Mouse (Mus musculus) intestine, postnatal 0 days (tissue): ENCODE data around the gene Zdhhc13. TPM values are rescaled to one million over a fixed set of nuclear protein-coding genes. Genes with fewer than 3 reads are reported as not detected.

Source experiments
- ATAC-seq: fragments of 200-750 bp; cut with Nextera tagmentation; 2 replicates; pipeline ENCODE4 v1.8.0; 2017; ENCODE audit warnings: mild to moderate bottlenecking, moderate TSS enrichment, moderate library complexity
- H3K27ac ChIP-seq: fragments of 300-500 bp; sonication (generic); 2 replicates; pipeline ENCODE4 v1.5.1; 2014; ENCODE audit warnings: mild to moderate bottlenecking, low read depth, low read length, moderate library complexity
- H3K27me3 ChIP-seq: fragments of 300-500 bp; sonication (generic); replicated peaks from 2 replicates; pipeline ENCODE4 v1.6.1; 2014; ENCODE audit warnings: low read length, mixed read lengths; ENCODE audit not compliant: control insufficient read depth, insufficient read depth
- H3K36me3 ChIP-seq: fragments of 300-500 bp; sonication (generic); 2 replicates; pipeline ENCODE4 v1.6.1; 2014; ENCODE audit warnings: mild to moderate bottlenecking, moderate library complexity; ENCODE audit not compliant: control insufficient read depth, insufficient read depth
- H3K4me1 ChIP-seq: fragments of 300-500 bp; sonication (generic); replicated peaks from 2 replicates; pipeline ENCODE4 v1.6.1; 2014; ENCODE audit warnings: antibody characterized with exemption, low read length, mixed read lengths; ENCODE audit not compliant: control insufficient read depth, insufficient read depth
- H3K4me2 ChIP-seq: fragments of 300-500 bp; sonication (generic); replicated peaks from 2 replicates; pipeline ENCODE4 v1.6.1; 2014; ENCODE audit warnings: low read depth, mild to moderate bottlenecking, moderate library complexity
- H3K4me3 ChIP-seq: fragments of 300-500 bp; sonication (generic); 2 replicates; pipeline ENCODE4 v1.5.1; 2014; ENCODE audit warnings: low read depth, low read length
- H3K9ac ChIP-seq: fragments of 300-500 bp; sonication (generic); 2 replicates; pipeline ENCODE4 v1.6.1; 2014; ENCODE audit warnings: mild to moderate bottlenecking, low read depth, low read length
- H3K9me3 ChIP-seq: fragments of 300-500 bp; sonication (generic); 2 replicates; pipeline ENCODE4 v1.6.1; 2016; ENCODE audit warnings: mixed run types; ENCODE audit not compliant: control insufficient read depth
- CTCF ChIP-seq: sonication (generic); IDR thresholded peaks from 2 replicates; pipeline ENCODE4 v1.5.1; 2016; ENCODE audit warnings: low read depth, mild to moderate bottlenecking, control low read depth, antibody characterized with exemption, moderate library complexity
- WGBS: fragments of 180-500 bp; shearing (Covaris S2); extraction: QIAGEN DNeasy Blood & Tissue Kit; methylation state at CpG from one replicate; pipeline ENCODE4 v1.1.7; 2014; 5-methylcytosine and 5-hydroxymethylcytosine counted together
- polyA plus RNA-seq: library from polyadenylated mRNA; unstranded; fragments of >200 nt; fragmentation: Nextera tagmentation; extraction: Ambion mirVana; gene quantifications from 2 replicates; pipeline ENCODE4 v1.2.1, GENCODE M21; 2015

Gene Zdhhc13
- polyA plus RNA-seq = 25.2 and 29.8 TPM in 2 replicates

DNA sequence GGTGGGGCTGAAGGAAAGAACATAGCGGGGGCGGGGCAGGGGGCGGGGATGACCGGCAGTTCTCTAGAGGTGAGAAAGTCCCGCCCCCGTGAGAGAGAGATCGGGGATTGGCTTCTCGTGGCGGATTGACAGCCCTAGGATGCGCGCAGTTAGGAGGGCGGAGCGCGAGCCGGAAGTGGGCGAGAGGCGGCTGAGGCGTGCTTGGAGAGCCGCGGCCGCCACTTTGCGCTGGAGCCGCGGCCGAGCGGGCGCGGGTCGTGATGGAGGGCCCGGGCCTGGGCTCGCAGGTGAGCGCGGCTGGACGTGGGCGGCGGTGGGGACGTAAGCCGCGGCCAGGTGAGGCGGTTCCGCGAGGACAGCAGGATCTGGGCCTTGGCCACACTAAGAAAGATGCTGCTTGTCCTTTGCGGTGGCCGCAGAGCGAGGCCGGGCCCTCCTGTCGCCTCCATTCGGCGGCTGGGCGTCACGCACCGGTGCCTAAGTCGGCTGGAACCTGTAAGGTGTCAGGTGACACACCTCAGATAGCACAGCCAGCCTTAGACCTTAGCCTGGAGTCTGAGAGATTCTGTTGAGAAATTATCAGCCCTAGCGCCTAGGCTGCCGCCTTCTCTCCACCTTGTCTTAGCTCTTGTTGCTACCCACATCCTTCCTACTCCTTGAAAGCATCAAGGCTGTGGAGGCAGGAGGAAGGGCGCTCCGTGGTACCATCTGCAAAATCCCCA lies at the start of gene Zdhhc13:
Gene Zdhhc13 (plus strand): TSS at position 153 of the 722 bp plus-strand sequence.
- peak within 1 kb of the TSS; percentile 83 for H3K9ac ChIP-seq
- ATAC-seq = peak; percentile 99
- under 1% methylated on average over 57 of the region's 57 CpGs for WGBS
- no peaks in the 10 kb centered on the region for H3K27me3 ChIP-seq
- peak within 1 kb of the TSS; percentile 72 for H3K4me3 ChIP-seq
- H3K4me2 ChIP-seq = peak within 1 kb of the TSS; percentile 87
- 0 out of 2 replicates have a peak, but pooled peaks cover 7% of the 10 kb centered on the region for H3K4me1 ChIP-seq
- H3K27ac ChIP-seq = peak within 1 kb of the TSS; percentile 96
- H3K36me3 ChIP-seq = no peaks in the 10 kb centered on the region
- no peaks in the 10 kb centered on the region for H3K9me3 ChIP-seq
- peak; percentile 20 for TF ChIP-seq CTCF

DNA sequence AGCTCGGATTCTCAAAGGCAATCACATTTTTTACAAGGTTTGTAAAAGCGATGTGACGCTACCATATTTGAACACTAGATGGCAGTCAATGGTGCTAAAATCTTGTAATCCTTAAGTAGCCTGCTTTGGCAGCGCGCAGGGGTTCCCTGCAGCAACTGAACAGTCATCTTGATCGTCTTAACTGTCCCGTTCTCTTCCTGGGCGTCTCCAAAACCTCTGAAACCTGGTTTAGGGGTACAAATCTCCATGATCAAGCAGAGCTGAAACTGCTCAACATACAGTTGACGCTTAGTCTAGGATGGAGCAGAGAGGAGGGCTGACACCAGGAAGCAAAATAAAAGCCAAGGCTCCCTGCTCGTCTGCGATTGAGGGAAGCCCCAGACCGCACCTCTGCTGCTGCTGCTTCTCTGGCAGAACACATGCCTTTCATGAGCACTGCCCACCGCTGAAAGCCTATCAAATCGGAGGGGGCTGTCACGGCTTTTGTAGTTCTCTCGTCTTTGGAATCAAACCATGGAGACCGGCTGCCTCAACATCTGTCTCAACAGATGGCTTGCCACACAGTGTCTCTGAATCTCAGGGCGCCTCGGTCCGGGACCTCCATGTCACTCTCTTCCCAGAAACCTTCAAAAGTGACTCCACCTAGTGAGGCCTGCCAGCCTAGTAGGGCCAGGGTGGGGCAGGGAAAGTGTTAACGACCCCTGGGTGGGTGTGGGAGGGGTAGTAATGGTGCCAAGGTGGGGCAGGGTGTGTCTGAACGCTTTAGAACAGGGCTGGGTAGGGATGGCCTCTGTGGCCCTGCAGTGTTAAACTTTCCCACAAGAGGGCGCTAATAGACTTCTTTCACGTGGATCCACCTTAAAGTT lies 39.3 kb upstream of the Zdhhc13 start:
- Histone ChIP-seq H3K36me3 (no peaks in the 10 kb centered on the region), H3K4me3 (peak overlapping the region; percentile 41), H3K27ac (peak overlapping the region; percentile 81), H3K4me1 (peaks cover 3% of the 10 kb centered on the region; the same call in 1 of the 2 replicates), H3K27me3 (no peaks in the 10 kb centered on the region), H3K9me3 (no peaks in the 10 kb centered on the region), H3K4me2 (peak overlapping the region; percentile 83), H3K9ac (peak overlapping the region; percentile 40; the same call in 1 of the 2 replicates)
- peak; percentile 77 for ATAC-seq
- peak; percentile 86 for TF ChIP-seq CTCF
- WGBS = under 1% methylated on average over 24 of the region's 24 CpGs

GRCm38 (mm10) chr7:48750164-48750809 lies 38.5 kb upstream of the Zdhhc13 start:
- peak; percentile 85 for ATAC-seq
- Histone ChIP-seq H3K27ac (peak overlapping the region; percentile 81), H3K4me1 (peaks cover 3% of the 10 kb centered on the region; the same call in 1 of the 2 replicates), H3K36me3 (no peaks in the 10 kb centered on the region), H3K9ac (peak overlapping the region; percentile 40; the same call in 1 of the 2 replicates), H3K27me3 (no peaks in the 10 kb centered on the region), H3K4me3 (peak overlapping the region; percentile 41), H3K9me3 (no peaks in the 10 kb centered on the region), H3K4me2 (peak overlapping the region; percentile 83)
- 47% methylated on average over 8 of the region's 8 CpGs for WGBS
- no peak for TF ChIP-seq CTCF

GRCm38 (mm10) chr7:48751222-48751621 lies 37.6 kb upstream of the Zdhhc13 start:
- Histone ChIP-seq H3K9me3 (no peaks in the 10 kb centered on the region), H3K36me3 (no peaks in the 10 kb centered on the region), H3K4me2 (no peak overlapping the region), H3K27me3 (no peaks in the 10 kb centered on the region), H3K27ac (0 out of 2 replicates have a peak overlapping the region, but pooled peaks have one; percentile 81), H3K4me1 (peaks cover 3% of the 10 kb centered on the region; the same call in 1 of the 2 replicates), H3K9ac (no peak overlapping the region), H3K4me3 (no peak overlapping the region)
- 73% methylated on average over 5 of the region's 5 CpGs for WGBS
- no peak for ATAC-seq
- no peak for TF ChIP-seq CTCF

GRCm38 (mm10) chr7:48754415-48754974 lies 34.3 kb upstream of the Zdhhc13 start:
- Histone ChIP-seq H3K9ac (no peak overlapping the region), H3K4me1 (peaks cover 7% of the 10 kb centered on the region), H3K27me3 (no peaks in the 10 kb centered on the region), H3K4me2 (0 out of 2 replicates have a peak overlapping the region, but pooled peaks have one; percentile 17), H3K27ac (peak overlapping the region; percentile 85), H3K36me3 (no peaks in the 10 kb centered on the region), H3K4me3 (no peak overlapping the region), H3K9me3 (no peaks in the 10 kb centered on the region)
- TF ChIP-seq CTCF = no peak
- peak; percentile 69 for ATAC-seq
- 36% methylated on average over 3 of the region's 3 CpGs for WGBS
